Mouse (Mus musculus): ENCODE measurements around the gene Camsap2. TPM values are rescaled to one million over a fixed set of nuclear protein-coding genes. Genes with fewer than 3 reads are reported as not detected.
A peak's percentile ranks its signal among the peaks of the same experiment; 100 is the strongest.

The Camsap2 gene
- polyA plus RNA-seq, 1 experiment from 2014 or later: 8.6 TPM

DNA sequence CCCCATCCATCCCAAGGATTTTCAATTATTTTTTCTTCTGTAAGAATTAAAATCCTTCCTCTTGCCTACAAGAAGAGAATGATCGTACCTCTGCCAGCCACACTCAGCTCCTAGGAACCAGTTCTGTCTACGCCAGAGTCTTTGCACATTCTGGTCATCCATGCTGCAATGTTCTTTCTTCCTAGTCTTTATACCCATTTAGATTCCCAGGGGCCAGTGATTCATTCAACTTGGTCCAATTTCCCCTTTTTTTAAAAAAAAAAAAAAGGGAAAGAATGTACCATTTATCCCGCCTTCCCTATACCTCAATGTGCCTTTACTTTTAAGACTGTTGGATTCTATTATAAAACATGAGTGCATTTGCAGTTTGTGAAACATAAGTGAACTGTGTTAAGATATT is 12.4 kb downstream of the Camsap2 start:
- no peak for ATAC-seq (replicated peaks; ENCODE audit: low FRiP score, low read depth)
- 92% methylated on average over 3 of the region's 3 CpGs for WGBS
- no peak overlapping the region for H3K27ac ChIP-seq
- no peak overlapping the region for H3K4me2 ChIP-seq (ENCODE audit: low read length)
- no peak overlapping the region for H3K4me3 ChIP-seq (replicated peaks; ENCODE audit: low read depth, low read length)
- H3K9me3 ChIP-seq (replicated peaks; ENCODE audit: low read length): no peaks in the 10 kb centered on the region
- H3K4me1 ChIP-seq (replicated peaks; ENCODE audit: insufficient read depth, low read length): no peaks in the 10 kb centered on the region
- H3K36me3 ChIP-seq (ENCODE audit: insufficient read depth, low read length): no peaks in the 10 kb centered on the region
- no peaks in the 10 kb centered on the region for H3K27me3 ChIP-seq (ENCODE audit: insufficient read depth, low read length)
- TF ChIP-seq CTCF (IDR thresholded peaks at IDR 0.05; ENCODE audit: low read depth): no peak
- no peak overlapping the region for H3K9ac ChIP-seq (ENCODE audit: low read depth, low read length)
- no peak for DNase-seq (ENCODE audit: low spot score)

- ATAC-seq (replicated peaks; ENCODE audit: low FRiP score, low read depth) (no peak), DNase-seq (ENCODE audit: low spot score) (no peak)
- no peak overlapping the region for H3K4me3 ChIP-seq (replicated peaks; ENCODE audit: low read depth, low read length)
- H3K27ac ChIP-seq: no peak overlapping the region
- WGBS: 95% methylated on average over 7 of the region's 7 CpGs
- no peaks in the 10 kb centered on the region for H3K4me1 ChIP-seq (replicated peaks; ENCODE audit: insufficient read depth, low read length)
- H3K36me3 ChIP-seq (ENCODE audit: insufficient read depth, low read length): no peaks in the 10 kb centered on the region
- H3K9me3 ChIP-seq (replicated peaks; ENCODE audit: low read length): no peaks in the 10 kb centered on the region
- H3K9ac ChIP-seq (ENCODE audit: low read depth, low read length): no peak overlapping the region
- TF ChIP-seq CTCF (IDR thresholded peaks at IDR 0.05; ENCODE audit: low read depth): no peak
- H3K27me3 ChIP-seq (ENCODE audit: insufficient read depth, low read length): no peaks in the 10 kb centered on the region
- H3K4me2 ChIP-seq (ENCODE audit: low read length): no peak overlapping the region
Observed at GRCm38 (mm10) chr1:136333071-136333470, 12.8 kb downstream of the Camsap2 start.

GRCm38 (mm10) chr1:136331836-136332235 is 14.1 kb downstream of the Camsap2 start:
- WGBS: 95% methylated on average over 4 of the region's 4 CpGs
- DNase-seq (ENCODE audit: low spot score): no peak
- Histone ChIP-seq H3K9me3 (replicated peaks; ENCODE audit: low read length) (no peaks in the 10 kb centered on the region), H3K4me3 (replicated peaks; ENCODE audit: low read depth, low read length) (no peak overlapping the region), H3K36me3 (ENCODE audit: insufficient read depth, low read length) (no peaks in the 10 kb centered on the region), H3K4me2 (ENCODE audit: low read length) (no peak overlapping the region), H3K4me1 (replicated peaks; ENCODE audit: insufficient read depth, low read length) (no peaks in the 10 kb centered on the region), H3K27me3 (ENCODE audit: insufficient read depth, low read length) (no peaks in the 10 kb centered on the region), H3K27ac (no peak overlapping the region), H3K9ac (ENCODE audit: low read depth, low read length) (no peak overlapping the region)
- no peak for TF ChIP-seq CTCF (IDR thresholded peaks at IDR 0.05; ENCODE audit: low read depth)
- no peak for ATAC-seq (replicated peaks; ENCODE audit: low FRiP score, low read depth)

GRCm38 (mm10) chr1:136329426-136329825 is 16.5 kb downstream of the Camsap2 start:
- TF ChIP-seq CTCF (IDR thresholded peaks at IDR 0.05; ENCODE audit: low read depth): no peak
- Histone ChIP-seq H3K4me2 (ENCODE audit: low read length) (no peak overlapping the region), H3K27me3 (ENCODE audit: insufficient read depth, low read length) (no peaks in the 10 kb centered on the region), H3K4me1 (replicated peaks; ENCODE audit: insufficient read depth, low read length) (no peaks in the 10 kb centered on the region; the same call in 1 of the 2 replicates), H3K9me3 (replicated peaks; ENCODE audit: low read length) (no peaks in the 10 kb centered on the region), H3K27ac (no peak overlapping the region), H3K4me3 (replicated peaks; ENCODE audit: low read depth, low read length) (no peak overlapping the region), H3K36me3 (ENCODE audit: insufficient read depth, low read length) (no peaks in the 10 kb centered on the region), H3K9ac (ENCODE audit: low read depth, low read length) (no peak overlapping the region)
- DNase-seq (ENCODE audit: low spot score) (no peak), ATAC-seq (replicated peaks; ENCODE audit: low FRiP score, low read depth) (no peak)
- 91% methylated on average over 4 of the region's 4 CpGs for WGBS

DNA sequence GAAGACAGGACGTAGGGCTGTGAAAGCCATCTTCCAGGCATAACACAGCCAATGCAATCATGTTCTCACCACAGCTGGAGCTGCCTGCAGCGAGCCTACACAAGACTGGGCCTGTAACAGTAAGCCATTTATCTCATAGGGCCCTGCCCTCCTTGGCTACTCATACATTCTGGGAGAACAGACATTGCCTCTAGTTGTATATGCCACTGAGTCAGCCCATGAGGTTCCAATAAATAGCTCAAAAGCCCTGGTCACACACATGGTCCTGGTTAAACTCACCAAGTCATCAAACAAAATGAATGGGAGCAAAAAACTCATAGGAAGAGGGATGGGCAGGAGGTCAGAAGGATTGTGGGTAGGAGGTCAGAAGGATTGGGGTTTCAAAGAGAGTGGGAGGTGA is 17.3 kb downstream of the Camsap2 start:
- WGBS: 84% methylated on average over 2 of the region's 2 CpGs
- Histone ChIP-seq H3K27ac (no peak overlapping the region), H3K9ac (ENCODE audit: low read depth, low read length) (no peak overlapping the region), H3K27me3 (ENCODE audit: insufficient read depth, low read length) (no peaks in the 10 kb centered on the region), H3K4me1 (replicated peaks; ENCODE audit: insufficient read depth, low read length) (no peaks in the 10 kb centered on the region; the same call in 1 of the 2 replicates), H3K36me3 (ENCODE audit: insufficient read depth, low read length) (0 out of 2 replicates have a peak, but pooled peaks cover 6% of the 10 kb centered on the region), H3K4me3 (replicated peaks; ENCODE audit: low read depth, low read length) (no peak overlapping the region), H3K9me3 (replicated peaks; ENCODE audit: low read length) (no peaks in the 10 kb centered on the region), H3K4me2 (ENCODE audit: low read length) (no peak overlapping the region)
- no peak for DNase-seq (ENCODE audit: low spot score)
- no peak for ATAC-seq (replicated peaks; ENCODE audit: low FRiP score, low read depth)
- no peak for TF ChIP-seq CTCF (IDR thresholded peaks at IDR 0.05; ENCODE audit: low read depth)

GRCm38 (mm10) chr1:136327638-136328037 is 18.3 kb downstream of the Camsap2 start:
- no peak for DNase-seq (ENCODE audit: low spot score)
- Histone ChIP-seq H3K4me1 (replicated peaks; ENCODE audit: insufficient read depth, low read length) (no peaks in the 10 kb centered on the region; the same call in 1 of the 2 replicates), H3K4me2 (ENCODE audit: low read length) (no peak overlapping the region), H3K27ac (no peak overlapping the region), H3K27me3 (ENCODE audit: insufficient read depth, low read length) (no peaks in the 10 kb centered on the region), H3K9ac (ENCODE audit: low read depth, low read length) (no peak overlapping the region), H3K36me3 (ENCODE audit: insufficient read depth, low read length) (0 out of 2 replicates have a peak, but pooled peaks cover 7% of the 10 kb centered on the region), H3K9me3 (replicated peaks; ENCODE audit: low read length) (no peaks in the 10 kb centered on the region), H3K4me3 (replicated peaks; ENCODE audit: low read depth, low read length) (no peak overlapping the region)
- no peak for TF ChIP-seq CTCF (IDR thresholded peaks at IDR 0.05; ENCODE audit: low read depth)
- ATAC-seq (replicated peaks; ENCODE audit: low FRiP score, low read depth): no peak
- WGBS: 80% methylated on average over 3 of the region's 3 CpGs

DNA sequence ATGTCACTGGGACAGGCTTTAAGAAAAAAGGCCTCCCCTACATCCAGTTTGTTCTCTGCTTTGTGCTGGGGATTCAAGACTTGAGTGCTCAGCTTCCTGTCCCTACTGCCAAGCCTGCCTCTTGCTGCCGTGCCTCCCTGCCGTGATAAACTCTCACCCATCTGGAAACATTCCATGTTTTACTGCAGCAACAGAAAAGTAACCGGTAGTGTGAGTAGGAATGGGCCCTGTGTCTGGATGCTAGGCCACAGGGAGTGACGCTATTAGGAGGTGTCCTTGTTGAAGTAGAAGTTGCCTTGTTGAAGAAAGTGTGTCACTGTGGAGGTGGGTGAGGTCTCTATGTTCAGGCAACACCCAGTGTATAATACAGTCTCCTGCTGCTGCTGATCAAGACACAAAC is 20.0 kb downstream of the Camsap2 start:
- ATAC-seq (replicated peaks; ENCODE audit: low FRiP score, low read depth): no peak
- 13% methylated on average over 4 of the region's 4 CpGs for WGBS
- H3K4me1 ChIP-seq (replicated peaks; ENCODE audit: insufficient read depth, low read length): no peaks in the 10 kb centered on the region; the same call in 1 of the 2 replicates
- H3K27me3 ChIP-seq (ENCODE audit: insufficient read depth, low read length): no peaks in the 10 kb centered on the region
- H3K9ac ChIP-seq (ENCODE audit: low read depth, low read length): no peak overlapping the region
- peak; percentile 60 for DNase-seq (ENCODE audit: low spot score)
- TF ChIP-seq CTCF (IDR thresholded peaks at IDR 0.05; ENCODE audit: low read depth): no peak
- no peak overlapping the region for H3K4me3 ChIP-seq (replicated peaks; ENCODE audit: low read depth, low read length)
- no peak overlapping the region for H3K4me2 ChIP-seq (ENCODE audit: low read length)
- H3K27ac ChIP-seq: peak overlapping the region; percentile 34; the same call in 1 of the 2 replicates
- no peaks in the 10 kb centered on the region for H3K9me3 ChIP-seq (replicated peaks; ENCODE audit: low read length)
- H3K36me3 ChIP-seq (ENCODE audit: insufficient read depth, low read length): 0 out of 2 replicates have a peak, but pooled peaks cover 7% of the 10 kb centered on the region
